Mouse (Mus musculus): ENCODE data around the gene Nrm. TPM values are rescaled to one million over a fixed set of nuclear protein-coding genes. Genes with fewer than 3 reads are reported as not detected.

Nrm gene
- polyA plus RNA-seq, 1 experiment from 2014 or later, result 84.5 TPM

- H3K27ac ChIP-seq (replicated peaks), result peak overlapping the region; percentile 46; the same call in 1 of the 2 replicates
- H3K36me3 ChIP-seq, result peaks cover 71% of the 10 kb centered on the region
Observed at GRCm38 (mm10) chr17:35873774-35874519, 12.8 kb downstream of the Nrm start.

GRCm38 (mm10) chr17:35874721-35875120 is 13.6 kb downstream of the Nrm start:
- Histone ChIP-seq H3K4me1 (peaks cover 34% of the 10 kb centered on the region), H3K9me3 (replicated peaks) (peaks cover 11% of the 10 kb centered on the region), H3K4me3 (no peak overlapping the region), H3K27me3 (ENCODE audit: low read depth, poor library complexity, severe bottlenecking) (no peaks in the 10 kb centered on the region), H3K27ac (replicated peaks) (no peak overlapping the region), H3K36me3 (peaks cover 66% of the 10 kb centered on the region)
- 97% methylated on average over 6 of the region's 6 CpGs for WGBS
- DNase-seq (ENCODE audit: low spot score), result no peak

More at GRCm38 (mm10) chr17:35873774-35874519, 12.8 kb downstream of the Nrm start:
- Histone ChIP-seq H3K4me3 (peak overlapping the region; percentile 38), H3K4me1 (peaks cover 41% of the 10 kb centered on the region), H3K9me3 (replicated peaks) (peaks cover 11% of the 10 kb centered on the region), H3K27me3 (ENCODE audit: low read depth, poor library complexity, severe bottlenecking) (no peaks in the 10 kb centered on the region)
- 34% methylated on average over 21 of the region's 21 CpGs for WGBS
- DNase-seq (ENCODE audit: low spot score), result peak; percentile 85

GRCm38 (mm10) chr17:35879245-35880057 is 18.3 kb downstream of the Nrm start, which contains the start of gene Dhx16:
TSS of gene Dhx16 (plus strand) at chr17:35879819.
- peaks cover 60% of the 10 kb centered on the region for H3K36me3 ChIP-seq
- H3K27me3 ChIP-seq (ENCODE audit: low read depth, poor library complexity, severe bottlenecking), result no peaks in the 10 kb centered on the region
- 6% methylated on average over 66 of the region's 66 CpGs for WGBS
- peak within 1 kb of the TSS; percentile 86 for H3K27ac ChIP-seq (replicated peaks)
- H3K9me3 ChIP-seq (replicated peaks), result no peaks in the 10 kb centered on the region
- peaks cover 15% of the 10 kb centered on the region for H3K4me1 ChIP-seq
- peak; percentile 96 for DNase-seq (ENCODE audit: low spot score)
- peak within 1 kb of the TSS; percentile 99 for H3K4me3 ChIP-seq

- no peak for DNase-seq (ENCODE audit: low spot score)
- peak overlapping the region; percentile 21; the same call in 1 of the 2 replicates for H3K4me3 ChIP-seq
- WGBS, result 94% methylated on average over 17 of the region's 17 CpGs
- no peaks in the 10 kb centered on the region for H3K9me3 ChIP-seq (replicated peaks)
- peaks cover 15% of the 10 kb centered on the region for H3K4me1 ChIP-seq
- no peak overlapping the region for H3K27ac ChIP-seq (replicated peaks)
- H3K27me3 ChIP-seq (ENCODE audit: low read depth, poor library complexity, severe bottlenecking), result no peaks in the 10 kb centered on the region
- peaks cover 68% of the 10 kb centered on the region for H3K36me3 ChIP-seq
Observed at GRCm38 (mm10) chr17:35882924-35883323, 21.8 kb downstream of the Nrm start.

- Histone ChIP-seq H3K27me3 (ENCODE audit: low read depth, poor library complexity, severe bottlenecking) (no peaks in the 10 kb centered on the region), H3K4me1 (peaks cover 15% of the 10 kb centered on the region), H3K4me3 (no peak overlapping the region), H3K36me3 (peaks cover 76% of the 10 kb centered on the region), H3K9me3 (replicated peaks) (no peaks in the 10 kb centered on the region), H3K27ac (replicated peaks) (no peak overlapping the region)
- no peak for DNase-seq (ENCODE audit: low spot score)
- WGBS, result 95% methylated on average over 14 of the region's 14 CpGs
Observed at GRCm38 (mm10) chr17:35883777-35884176, 22.7 kb downstream of the Nrm start.

GRCm38 (mm10) chr17:35887725-35888124 is 26.6 kb downstream of the Nrm start:
- Histone ChIP-seq H3K27me3 (ENCODE audit: low read depth, poor library complexity, severe bottlenecking) (no peaks in the 10 kb centered on the region), H3K27ac (replicated peaks) (no peak overlapping the region)

GRCm38 (mm10) chr17:35896781-35897643 is 35.9 kb downstream of the Nrm start, which contains the start of gene 2310061I04Rik:
TSS of gene 2310061I04Rik (minus strand) at chr17:35897431.
- Histone ChIP-seq H3K27ac (replicated peaks) (peak within 1 kb of the TSS; percentile 98), H3K4me3 (peak within 1 kb of the TSS; percentile 83), H3K27me3 (ENCODE audit: low read depth, poor library complexity, severe bottlenecking) (no peaks in the 10 kb centered on the region), H3K4me1 (peaks cover 28% of the 10 kb centered on the region), H3K36me3 (peaks cover 79% of the 10 kb centered on the region), H3K9me3 (replicated peaks) (no peaks in the 10 kb centered on the region)
- WGBS, result under 1% methylated on average over 86 of the region's 86 CpGs
- peak; percentile 92 for DNase-seq (ENCODE audit: low spot score)

More at GRCm38 (mm10) chr17:35887725-35888124, 26.6 kb downstream of the Nrm start:
- Histone ChIP-seq H3K9me3 (replicated peaks) (no peaks in the 10 kb centered on the region), H3K4me1 (no peaks in the 10 kb centered on the region), H3K36me3 (peaks cover 100% of the 10 kb centered on the region), H3K4me3 (no peak overlapping the region)
- no peak for DNase-seq (ENCODE audit: low spot score)
- WGBS, result 94% methylated on average over 11 of the region's 17 CpGs

- Histone ChIP-seq H3K4me1 (peaks cover 28% of the 10 kb centered on the region), H3K4me3 (peak overlapping the region; percentile 83), H3K27me3 (ENCODE audit: low read depth, poor library complexity, severe bottlenecking) (no peaks in the 10 kb centered on the region), H3K9me3 (replicated peaks) (no peaks in the 10 kb centered on the region), H3K36me3 (peaks cover 79% of the 10 kb centered on the region), H3K27ac (replicated peaks) (peak overlapping the region; percentile 98)
- DNase-seq (ENCODE audit: low spot score), result no peak
- WGBS, result 49% methylated on average over 23 of the region's 23 CpGs
Observed at GRCm38 (mm10) chr17:35897644-35898573, 36.8 kb downstream of the Nrm start.

GRCm38 (mm10) chr17:35900636-35901035 is 39.5 kb downstream of the Nrm start:
- Histone ChIP-seq H3K4me3 (no peak overlapping the region), H3K27ac (replicated peaks) (no peak overlapping the region), H3K27me3 (ENCODE audit: low read depth, poor library complexity, severe bottlenecking) (no peaks in the 10 kb centered on the region), H3K4me1 (peaks cover 25% of the 10 kb centered on the region), H3K9me3 (replicated peaks) (no peaks in the 10 kb centered on the region), H3K36me3 (peaks cover 81% of the 10 kb centered on the region)
- DNase-seq (ENCODE audit: low spot score), result no peak
- WGBS, result 95% methylated on average over 3 of the region's 3 CpGs

GRCm38 (mm10) chr17:35903343-35903991 is 42.3 kb downstream of the Nrm start:
- Histone ChIP-seq H3K27ac (replicated peaks) (no peak overlapping the region), H3K36me3 (peaks cover 97% of the 10 kb centered on the region), H3K4me3 (no peak overlapping the region), H3K27me3 (ENCODE audit: low read depth, poor library complexity, severe bottlenecking) (no peaks in the 10 kb centered on the region), H3K4me1 (peaks cover 7% of the 10 kb centered on the region), H3K9me3 (replicated peaks) (no peaks in the 10 kb centered on the region)
- no peak for DNase-seq (ENCODE audit: low spot score)
- WGBS, result 96% methylated on average over 9 of the region's 9 CpGs

- Histone ChIP-seq H3K4me3 (no peak overlapping the region), H3K36me3 (peaks cover 99% of the 10 kb centered on the region), H3K27me3 (ENCODE audit: low read depth, poor library complexity, severe bottlenecking) (no peaks in the 10 kb centered on the region), H3K27ac (replicated peaks) (no peak overlapping the region), H3K9me3 (replicated peaks) (no peaks in the 10 kb centered on the region), H3K4me1 (peaks cover 12% of the 10 kb centered on the region)
- 97% methylated on average over 4 of the region's 4 CpGs for WGBS
- DNase-seq (ENCODE audit: low spot score), result no peak
Observed at GRCm38 (mm10) chr17:35903992-35904355, 42.9 kb downstream of the Nrm start.
